Mouse (Mus musculus): ENCODE data around the gene Cntn5.

Gene Cntn5

GRCm38 (mm10) chr9:9984028-9984427, 920.5 kb downstream of the Cntn5 start:
- H3K27me3 ChIP-seq (ENCODE audit: insufficient read depth, low read length) = no peaks in the 10 kb centered on the region
- H3K9me3 ChIP-seq (ENCODE audit: low read length) = no peaks in the 10 kb centered on the region
- TF ChIP-seq POU5F1 (IDR thresholded peaks at IDR 0.05; ENCODE audit: borderline replicate concordance, low read length) (no peak), NANOG (IDR thresholded peaks at IDR 0.05; ENCODE audit: borderline replicate concordance, low read length) (no peak), CTCF (conservative IDR thresholded peaks at IDR 0.05; ENCODE audit: low read length) (no peak)
- no peaks in the 10 kb centered on the region for H3K36me3 ChIP-seq (ENCODE audit: insufficient read depth, low read length)
- no peak overlapping the region for H3K4me3 ChIP-seq (replicated peaks; ENCODE audit: low read length)
- no peaks in the 10 kb centered on the region for H3K4me1 ChIP-seq (replicated peaks; ENCODE audit: low read depth, low read length)

- Histone ChIP-seq H3K4me3 (replicated peaks; ENCODE audit: low read length) (no peak overlapping the region), H3K9me3 (ENCODE audit: low read length) (no peaks in the 10 kb centered on the region), H3K4me1 (replicated peaks; ENCODE audit: low read depth, low read length) (no peaks in the 10 kb centered on the region), H3K27me3 (ENCODE audit: insufficient read depth, low read length) (no peaks in the 10 kb centered on the region), H3K36me3 (ENCODE audit: insufficient read depth, low read length) (no peaks in the 10 kb centered on the region)
- TF ChIP-seq CTCF (conservative IDR thresholded peaks at IDR 0.05; ENCODE audit: low read length) = no peak
- no peak for TF ChIP-seq NANOG (IDR thresholded peaks at IDR 0.05; ENCODE audit: borderline replicate concordance, low read length)
- TF ChIP-seq POU5F1 (IDR thresholded peaks at IDR 0.05; ENCODE audit: borderline replicate concordance, low read length) = no peak
These were observed 921.4 kb downstream of the Cntn5 start for GRCm38 (mm10) chr9:9983220-9983619.

- H3K4me3 ChIP-seq (replicated peaks; ENCODE audit: low read length) = no peak overlapping the region
- peaks cover 2% of the 10 kb centered on the region for H3K4me1 ChIP-seq (replicated peaks; ENCODE audit: low read depth, low read length)
- H3K36me3 ChIP-seq (ENCODE audit: insufficient read depth, low read length) = no peaks in the 10 kb centered on the region
- H3K9me3 ChIP-seq (ENCODE audit: low read length) = no peaks in the 10 kb centered on the region
- TF ChIP-seq POU5F1 (IDR thresholded peaks at IDR 0.05; ENCODE audit: borderline replicate concordance, low read length) = no peak
- TF ChIP-seq CTCF (conservative IDR thresholded peaks at IDR 0.05; ENCODE audit: low read length) = no peak
- TF ChIP-seq NANOG (IDR thresholded peaks at IDR 0.05; ENCODE audit: borderline replicate concordance, low read length) = no peak
- H3K27me3 ChIP-seq (ENCODE audit: insufficient read depth, low read length) = no peaks in the 10 kb centered on the region
These were observed 939.2 kb downstream of the Cntn5 start for GRCm38 (mm10) chr9:9965370-9965769.

GRCm38 (mm10) chr9:9960610-9961172, 943.9 kb downstream of the Cntn5 start:
- Histone ChIP-seq H3K36me3 (ENCODE audit: insufficient read depth, low read length) (no peaks in the 10 kb centered on the region), H3K27me3 (ENCODE audit: insufficient read depth, low read length) (0 out of 2 replicates have a peak, but pooled peaks cover 4% of the 10 kb centered on the region), H3K9me3 (ENCODE audit: low read length) (no peaks in the 10 kb centered on the region), H3K4me1 (replicated peaks; ENCODE audit: low read depth, low read length) (peaks cover 4% of the 10 kb centered on the region), H3K4me3 (replicated peaks; ENCODE audit: low read length) (no peak overlapping the region)
- TF ChIP-seq NANOG (IDR thresholded peaks at IDR 0.05; ENCODE audit: borderline replicate concordance, low read length) = peak; percentile 99
- TF ChIP-seq CTCF (conservative IDR thresholded peaks at IDR 0.05; ENCODE audit: low read length) = no peak

- H3K27me3 ChIP-seq (ENCODE audit: insufficient read depth, low read length) = no peaks in the 10 kb centered on the region
These were observed 955.2 kb downstream of the Cntn5 start for GRCm38 (mm10) chr9:9949346-9949745.

GRCm38 (mm10) chr9:9944872-9945271, 959.7 kb downstream of the Cntn5 start:
- TF ChIP-seq NANOG (IDR thresholded peaks at IDR 0.05; ENCODE audit: borderline replicate concordance, low read length) (no peak), POU5F1 (IDR thresholded peaks at IDR 0.05; ENCODE audit: borderline replicate concordance, low read length) (no peak), CTCF (conservative IDR thresholded peaks at IDR 0.05; ENCODE audit: low read length) (no peak)
- H3K9me3 ChIP-seq (ENCODE audit: low read length) = 0 out of 2 replicates have a peak, but pooled peaks cover 3% of the 10 kb centered on the region
- no peak overlapping the region for H3K4me3 ChIP-seq (replicated peaks; ENCODE audit: low read length)
- H3K27me3 ChIP-seq (ENCODE audit: insufficient read depth, low read length) = no peaks in the 10 kb centered on the region
- no peaks in the 10 kb centered on the region for H3K4me1 ChIP-seq (replicated peaks; ENCODE audit: low read depth, low read length)
- no peaks in the 10 kb centered on the region for H3K36me3 ChIP-seq (ENCODE audit: insufficient read depth, low read length)

More at GRCm38 (mm10) chr9:9949346-9949745, 955.2 kb downstream of the Cntn5 start:
- Histone ChIP-seq H3K36me3 (ENCODE audit: insufficient read depth, low read length) (no peaks in the 10 kb centered on the region), H3K4me1 (replicated peaks; ENCODE audit: low read depth, low read length) (no peaks in the 10 kb centered on the region), H3K9me3 (ENCODE audit: low read length) (0 out of 2 replicates have a peak, but pooled peaks cover 3% of the 10 kb centered on the region), H3K4me3 (replicated peaks; ENCODE audit: low read length) (no peak overlapping the region)
- no peak for TF ChIP-seq CTCF (conservative IDR thresholded peaks at IDR 0.05; ENCODE audit: low read length)
- no peak for TF ChIP-seq POU5F1 (IDR thresholded peaks at IDR 0.05; ENCODE audit: borderline replicate concordance, low read length)
- no peak for TF ChIP-seq NANOG (IDR thresholded peaks at IDR 0.05; ENCODE audit: borderline replicate concordance, low read length)

- Histone ChIP-seq H3K27me3 (ENCODE audit: insufficient read depth, low read length) (no peaks in the 10 kb centered on the region), H3K4me1 (replicated peaks; ENCODE audit: low read depth, low read length) (no peaks in the 10 kb centered on the region), H3K4me3 (replicated peaks; ENCODE audit: low read length) (no peak overlapping the region), H3K9me3 (ENCODE audit: low read length) (no peaks in the 10 kb centered on the region), H3K36me3 (ENCODE audit: insufficient read depth, low read length) (no peaks in the 10 kb centered on the region)
- TF ChIP-seq POU5F1 (IDR thresholded peaks at IDR 0.05; ENCODE audit: borderline replicate concordance, low read length) (no peak), CTCF (conservative IDR thresholded peaks at IDR 0.05; ENCODE audit: low read length) (no peak), NANOG (IDR thresholded peaks at IDR 0.05; ENCODE audit: borderline replicate concordance, low read length) (no peak)
These were observed 966.8 kb downstream of the Cntn5 start for GRCm38 (mm10) chr9:9937444-9938436.

GRCm38 (mm10) chr9:9920580-9920979, 984.0 kb downstream of the Cntn5 start:
- TF ChIP-seq POU5F1 (IDR thresholded peaks at IDR 0.05; ENCODE audit: borderline replicate concordance, low read length) = no peak
- no peak for TF ChIP-seq CTCF (conservative IDR thresholded peaks at IDR 0.05; ENCODE audit: low read length)
- no peaks in the 10 kb centered on the region for H3K27me3 ChIP-seq (ENCODE audit: insufficient read depth, low read length)
- no peaks in the 10 kb centered on the region for H3K4me1 ChIP-seq (replicated peaks; ENCODE audit: low read depth, low read length)
- no peaks in the 10 kb centered on the region for H3K36me3 ChIP-seq (ENCODE audit: insufficient read depth, low read length)
- peaks cover 58% of the 10 kb centered on the region for H3K9me3 ChIP-seq (ENCODE audit: low read length)
- no peak overlapping the region for H3K4me3 ChIP-seq (replicated peaks; ENCODE audit: low read length)
